Mouse (Mus musculus) induced T-regulatory cell, adult 2 months (primary cell): Measurements from ENCODE around the gene Gapvd1.

Source experiments
- DNase-seq: peaks from one replicate; pipeline ENCODE4 v3.0.0-alpha.2; 2012; ENCODE audit warnings: low read depth

The Gapvd1 gene

DNA sequence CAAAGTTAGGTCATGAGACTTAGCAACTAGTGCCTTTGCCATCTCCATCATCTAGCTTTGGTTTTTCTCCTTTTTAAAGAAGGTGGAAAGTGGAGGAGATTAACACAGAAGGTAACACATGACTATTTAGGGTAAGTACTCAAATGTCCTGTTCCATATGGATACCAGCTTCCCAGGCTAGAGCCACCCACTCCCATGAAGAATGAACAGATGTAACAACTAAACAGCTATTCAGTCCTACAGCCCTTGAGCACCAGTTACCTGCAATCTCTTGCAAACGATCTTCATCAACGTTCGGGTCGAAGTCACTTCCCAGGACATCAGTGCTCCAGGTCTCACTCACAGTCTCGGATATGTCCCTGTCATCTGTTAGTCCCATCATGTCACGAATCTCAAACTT lies 43.1 kb downstream of the Gapvd1 start:
- no peak for DNase-seq

DNA sequence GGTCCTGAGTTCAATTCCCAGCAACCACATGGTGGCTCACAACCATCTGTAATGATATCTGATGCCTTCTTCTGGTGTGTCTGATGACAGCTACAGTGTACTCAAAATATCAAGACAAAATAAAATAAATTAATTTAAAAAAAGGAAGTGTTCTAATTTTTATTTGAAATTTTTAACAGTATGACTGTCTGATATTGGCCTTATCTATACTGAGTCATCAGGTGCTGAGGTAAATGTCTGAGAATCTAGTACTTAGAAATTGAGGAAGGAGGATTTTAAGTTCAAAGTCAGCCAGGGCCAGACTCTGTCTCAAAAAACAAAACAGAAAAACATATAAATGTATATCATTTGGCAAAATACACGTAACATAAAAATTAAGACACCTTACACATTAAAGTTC lies 46.4 kb downstream of the Gapvd1 start:
- DNase-seq, result no peak

DNA sequence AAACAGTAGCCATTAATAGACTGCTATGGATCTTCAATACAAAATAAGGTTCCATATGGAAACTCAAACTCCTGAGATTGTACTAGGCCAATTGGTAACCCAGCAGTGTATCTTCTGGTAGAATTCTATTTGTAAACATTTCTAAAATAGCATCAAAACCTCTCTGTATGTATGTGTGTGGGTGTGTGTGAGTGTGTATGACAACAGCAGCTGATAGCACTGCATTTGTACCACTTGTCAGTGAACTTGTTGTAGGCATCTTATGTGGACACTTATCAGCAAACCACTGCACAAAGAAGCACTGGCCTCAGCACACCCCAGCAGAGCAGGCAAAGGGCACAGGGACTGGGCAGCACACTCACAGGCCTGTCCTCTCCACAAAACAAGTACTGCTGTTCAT lies 58.4 kb downstream of the Gapvd1 start:
- DNase-seq, result no peak

- no peak for DNase-seq
Observed at GRCm38 (mm10) chr2:34692861-34693260, 62.2 kb downstream of the Gapvd1 start.

GRCm38 (mm10) chr2:34684076-34684870 lies 70.8 kb downstream of the Gapvd1 start:
- no peak for DNase-seq

DNA sequence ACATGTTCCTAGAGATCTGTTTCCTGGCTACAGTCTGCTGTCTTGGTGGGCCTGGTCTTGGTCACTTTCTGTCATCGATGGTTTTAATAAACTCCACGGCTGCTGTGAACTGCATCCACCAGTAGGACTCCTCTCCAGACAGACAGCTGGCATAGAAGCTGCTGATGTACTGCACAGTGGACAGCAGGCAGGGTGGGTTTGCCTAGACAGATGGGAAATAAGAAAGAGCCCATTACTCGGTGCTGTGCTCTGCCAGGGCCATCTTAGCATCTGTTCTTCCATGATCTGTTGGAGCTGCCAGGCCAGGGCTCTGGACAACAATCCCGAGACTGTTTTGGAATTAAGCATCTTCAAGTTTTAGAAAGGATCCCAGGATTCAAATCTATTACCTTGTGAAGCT lies 77.1 kb downstream of the Gapvd1 start:
- DNase-seq, result no peak

DNA sequence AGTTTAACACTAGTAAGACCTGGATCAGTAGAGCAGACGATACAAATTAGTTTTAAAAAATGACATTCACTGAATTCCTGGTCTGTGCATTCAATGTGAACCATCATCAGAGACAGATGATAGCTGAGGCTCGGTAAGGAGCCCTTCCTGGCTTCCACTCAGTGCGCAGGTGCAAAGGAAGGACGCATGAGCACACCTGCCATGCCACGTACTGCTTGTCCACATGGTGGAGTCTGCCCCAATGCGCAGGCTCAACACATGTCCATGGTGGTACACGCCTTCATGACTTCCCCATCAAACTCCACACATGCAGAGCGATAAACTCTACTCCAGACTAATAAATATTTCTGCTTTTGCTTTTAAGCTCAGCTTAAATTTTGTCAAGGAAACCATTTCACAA lies 78.0 kb downstream of the Gapvd1 start:
- no peak for DNase-seq

- DNase-seq, result no peak
Observed at GRCm38 (mm10) chr2:34673846-34674245, 81.2 kb downstream of the Gapvd1 start.

DNA sequence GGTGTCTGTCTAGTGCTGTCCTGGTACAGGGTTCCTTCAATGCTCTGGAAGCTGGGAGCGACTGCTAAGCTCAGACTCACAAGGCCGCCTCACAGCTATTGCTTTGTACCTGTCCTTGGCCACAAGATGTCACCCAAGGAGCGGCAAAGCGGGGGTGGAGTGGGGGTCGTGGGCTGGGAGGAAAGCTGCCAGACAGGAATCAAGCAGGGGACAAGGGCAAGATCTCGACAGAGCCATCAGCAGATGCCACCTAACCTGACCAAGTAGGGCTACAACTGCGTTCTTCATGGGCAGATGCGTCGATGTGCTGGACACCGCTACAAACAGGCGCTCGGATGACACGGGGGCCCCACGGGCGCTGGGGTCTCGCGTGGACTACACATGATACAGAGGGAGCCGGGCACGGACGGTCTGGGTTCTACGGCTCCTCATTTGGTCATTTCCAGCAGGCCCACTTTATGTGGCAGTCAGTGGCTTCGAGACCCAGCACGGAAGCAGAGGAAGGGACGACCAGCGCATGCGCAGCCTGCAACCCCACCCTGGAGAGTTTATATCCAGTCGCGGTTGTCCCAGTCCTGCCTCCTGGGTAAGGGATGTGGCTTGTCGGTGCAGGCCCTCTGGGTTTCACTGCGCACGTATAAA lies 83.5 kb downstream of the Gapvd1 start:
- peak; percentile 78 for DNase-seq

GRCm38 (mm10) chr2:34670470-34670869 lies 84.6 kb downstream of the Gapvd1 start:
- DNase-seq, result no peak

- DNase-seq, result no peak
Observed at GRCm38 (mm10) chr2:34669203-34669746, 85.8 kb downstream of the Gapvd1 start.

GRCm38 (mm10) chr2:34668440-34669191 lies 86.4 kb downstream of the Gapvd1 start:
- DNase-seq, result no peak

DNA sequence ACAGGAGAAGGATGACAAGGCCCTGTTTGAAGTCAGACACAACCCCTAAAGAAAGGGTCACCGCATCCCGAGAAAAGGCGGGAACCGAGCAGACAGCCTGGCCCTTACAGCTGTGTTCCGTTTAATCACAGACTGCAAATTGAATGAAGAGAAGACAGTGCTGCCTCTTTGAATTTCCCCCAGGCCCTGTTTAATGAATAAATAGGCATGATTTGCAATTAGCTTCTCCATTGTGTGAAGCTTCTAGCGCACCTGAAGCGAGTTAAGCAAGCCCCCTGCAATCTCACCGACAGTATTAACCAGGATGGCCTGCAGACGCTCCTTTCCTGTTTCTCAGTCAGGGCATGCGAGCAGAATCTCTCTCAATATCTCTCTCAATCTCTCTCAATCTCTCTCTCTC lies 87.2 kb downstream of the Gapvd1 start:
- no peak for DNase-seq

DNA sequence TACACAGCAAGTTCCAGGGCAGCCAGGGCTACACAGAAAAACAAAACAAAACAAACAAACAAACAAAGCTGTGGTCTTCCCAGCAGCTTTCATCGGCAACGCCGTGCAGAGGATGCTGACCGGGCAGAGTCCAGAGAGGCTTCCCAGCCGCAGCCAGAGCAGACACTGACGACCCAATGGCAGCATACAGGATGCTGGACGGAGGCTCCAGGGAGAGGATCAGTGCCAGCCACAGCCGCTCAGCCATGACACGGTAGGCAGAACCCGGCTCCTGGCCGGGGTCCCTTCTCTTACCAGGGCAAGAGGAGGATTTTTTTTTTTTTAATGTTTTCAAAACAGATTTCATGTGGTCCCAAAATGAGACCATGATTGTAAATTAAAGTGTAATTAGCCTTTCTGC lies 107.6 kb downstream of the Gapvd1 start:
- no peak for DNase-seq

DNA sequence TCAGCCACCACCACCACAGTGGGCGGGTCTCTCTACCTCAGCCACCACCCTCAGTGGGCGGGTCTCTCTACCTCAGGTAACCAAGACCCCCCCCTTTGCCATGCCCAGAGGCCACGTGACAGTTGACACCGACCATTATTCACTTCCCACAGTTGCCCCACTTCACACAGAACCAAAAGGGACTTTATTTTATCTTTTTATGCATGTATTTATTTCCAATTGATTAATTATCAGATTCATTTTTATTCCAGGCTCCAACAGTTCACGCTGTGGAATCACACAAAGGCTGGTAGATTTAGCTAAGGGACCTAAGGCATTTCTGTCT lies 108.5 kb downstream of the Gapvd1 start:
- no peak for DNase-seq

- DNase-seq, result peak; percentile 92
Observed at GRCm38 (mm10) chr2:34645851-34646540, 109.0 kb downstream of the Gapvd1 start.

GRCm38 (mm10) chr2:34644571-34645526 lies 110.2 kb downstream of the Gapvd1 start:
- DNase-seq, result peak; percentile 71

DNA sequence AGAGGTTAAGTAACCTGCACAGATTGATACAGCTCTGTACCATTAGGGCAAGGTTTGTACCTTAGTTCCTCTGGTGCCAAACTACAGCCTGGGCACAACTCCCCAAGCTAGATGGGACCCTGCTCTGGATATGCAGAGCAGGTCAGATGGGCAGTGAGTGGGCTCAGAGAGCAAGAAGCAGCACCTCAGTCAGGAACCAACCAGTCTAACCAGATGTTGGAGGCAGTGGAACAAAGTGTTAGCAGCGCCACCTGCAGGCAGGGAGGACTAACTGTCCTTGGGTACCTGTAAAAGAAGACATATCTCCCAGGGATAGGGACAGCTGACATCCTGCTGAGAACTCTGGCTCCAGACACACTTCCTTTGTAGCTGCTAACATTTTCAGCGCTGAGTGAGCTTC lies 112.7 kb downstream of the Gapvd1 start:
- peak; percentile 88 for DNase-seq

DNA sequence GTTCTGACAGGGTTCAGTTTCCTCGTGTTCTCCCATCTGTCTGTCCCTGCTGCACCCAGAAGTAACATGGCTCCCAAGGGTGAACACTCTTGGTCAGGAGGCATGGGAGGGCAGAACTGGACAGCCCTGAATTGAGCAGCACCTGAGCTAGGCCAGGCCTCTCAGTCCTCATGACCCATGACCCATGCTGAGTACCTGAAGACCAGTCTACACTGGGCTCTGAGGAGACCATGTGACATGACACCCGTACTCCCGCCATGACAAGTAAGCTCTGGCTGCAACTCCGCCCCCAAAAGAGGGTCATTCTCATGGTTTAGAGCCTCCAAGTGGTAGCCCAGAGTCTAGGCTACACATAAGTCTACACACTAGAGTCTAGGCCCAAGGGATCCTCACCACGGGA lies 115.3 kb downstream of the Gapvd1 start:
- no peak for DNase-seq

DNA sequence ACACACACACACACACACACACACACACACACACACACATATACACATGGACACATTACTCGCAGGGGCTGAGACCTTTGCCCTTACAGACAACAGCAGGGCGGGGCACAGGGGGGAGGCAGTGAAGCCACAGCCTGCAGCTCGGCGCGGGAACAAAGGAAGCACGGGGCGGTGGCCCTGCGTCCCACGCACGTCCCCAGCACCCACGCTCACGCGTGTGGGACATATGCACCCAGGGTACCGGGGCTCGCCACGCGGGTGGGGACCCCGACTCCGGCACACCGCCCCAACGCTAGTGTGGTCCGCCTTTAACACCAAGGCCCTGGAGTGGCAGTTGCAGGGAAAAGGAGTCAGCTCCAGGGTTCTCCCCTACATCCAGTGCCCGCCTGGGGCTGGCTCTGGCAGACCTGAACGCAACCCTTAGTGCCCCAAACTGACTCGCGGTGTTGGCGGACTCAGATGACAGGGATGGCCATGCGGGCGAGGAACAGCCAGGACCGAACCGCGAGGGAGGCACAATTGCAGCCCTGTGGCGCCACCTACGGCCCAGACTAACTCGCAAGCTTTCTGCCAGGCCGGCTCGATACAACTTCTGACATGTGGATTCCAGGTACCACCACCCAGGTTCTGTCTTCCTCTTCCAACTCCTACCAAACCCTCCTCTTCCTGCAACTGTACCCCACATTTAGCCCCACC lies 115.9 kb downstream of the Gapvd1 start:
- DNase-seq, result peak; percentile 77
